Mouse (Mus musculus): ENCODE measurements around the gene Crocc2.

- TF ChIP-seq CTCF (IDR thresholded peaks at IDR 0.05; ENCODE audit: low read depth) (no peak), EP300 (IDR thresholded peaks at IDR 0.05; ENCODE audit: low read depth) (no peak)
Measured at GRCm38 (mm10) chr1:93267207-93267606, 98.7 kb downstream of the Crocc2 start.

All from heart, postnatal 0 days (tissue).